Mouse (Mus musculus): ENCODE measurements around the gene Gm28919. TPM values are rescaled to one million over a fixed set of nuclear protein-coding genes. Genes with fewer than 3 reads are reported as not detected.
"Not testable (repeated sequence)": the region's sequence is repeated elsewhere in the genome, so short reads cannot be mapped to it uniquely, and the experiment has no call there.

The Gm28919 gene
- not detected in 2 replicates for polyA plus RNA-seq (2015; fragmentation: Nextera tagmentation; extraction: Ambion mirVana)

GRCm38 (mm10) chrY:6583246-6583645 is at the start of gene Gm28919:
Gene Gm28919, plus strand, starts transcription at chrY:6583546.
- H3K4me1 ChIP-seq (replicated peaks); H3K4me3 ChIP-seq (replicated peaks); ATAC-seq (ENCODE audit: low read depth); H3K27ac ChIP-seq; H3K9me3 ChIP-seq (replicated peaks); H3K36me3 ChIP-seq; H3K9ac ChIP-seq; DNase-seq; H3K27me3 ChIP-seq; H3K4me2 ChIP-seq: not testable (repeated sequence)
- 67% methylated on average over 1 of the region's 7 CpGs for WGBS (ENCODE audit: insufficient replicate concordance)

Other genes starting within 250 kb of the Gm28919 start
- gene Gm21719, start 99.3 kb downstream of the Gm28919 start, polyA plus RNA-seq (2015; fragmentation: Nextera tagmentation; extraction: Ambion mirVana) = not detected in 2 replicates

Data from liver, embryonic 13.5 days (tissue).